Mouse (Mus musculus) embryonic facial prominence, embryonic 12.5 days (tissue): ENCODE data around the gene Lyrm4. TPM values are rescaled to one million over a fixed set of nuclear protein-coding genes. Genes with fewer than 3 reads are reported as not detected.
"Not testable (repeated sequence)": the region's sequence is repeated elsewhere in the genome, so short reads cannot be mapped to it uniquely, and the experiment has no call there.

Experiments used
- ATAC-seq: fragments of 200-750 bp; cut with Nextera tagmentation; 2 replicates; pipeline ENCODE4 v1.8.0; 2017; ENCODE audit not compliant: insufficient number of reproducible peaks, insufficient read depth, low FRiP score, low TSS enrichment
- H3K27ac ChIP-seq: fragments of 300-500 bp; sonication (generic); 2 replicates; pipeline ENCODE4 v1.5.1; 2016; ENCODE audit warnings: mild to moderate bottlenecking
- H3K27me3 ChIP-seq: fragments of 300-500 bp; sonication (generic); 2 replicates; pipeline ENCODE4 v1.6.1; 2016; ENCODE audit warnings: mild to moderate bottlenecking, moderate library complexity
- H3K36me3 ChIP-seq: fragments of 300-500 bp; sonication (generic); 2 replicates; pipeline ENCODE4 v1.6.1; 2016; ENCODE audit warnings: mild to moderate bottlenecking
- H3K4me1 ChIP-seq: fragments of 300-500 bp; sonication (generic); 2 replicates; pipeline ENCODE4 v1.6.1; 2016
- H3K4me2 ChIP-seq: fragments of 300-500 bp; sonication (generic); replicated peaks from 2 replicates; pipeline ENCODE4 v1.6.1; 2016; ENCODE audit warnings: mild to moderate bottlenecking, moderate library complexity
- H3K4me3 ChIP-seq: fragments of 300-500 bp; sonication (generic); 2 replicates; pipeline ENCODE4 v1.5.1; 2016; ENCODE audit warnings: mild to moderate bottlenecking
- H3K9ac ChIP-seq: fragments of 300-500 bp; sonication (generic); 2 replicates; pipeline ENCODE4 v1.6.1; 2016; ENCODE audit warnings: mild to moderate bottlenecking, moderate library complexity
- H3K9me3 ChIP-seq: fragments of 300-500 bp; sonication (generic); 2 replicates; pipeline ENCODE4 v1.6.1; 2016; ENCODE audit warnings: mild to moderate bottlenecking, moderate library complexity
- WGBS: fragments of 180-500 bp; shearing (Covaris S2); methylation state at CpG from one replicate; pipeline ENCODE4 v1.1.7; 2016; 5-methylcytosine and 5-hydroxymethylcytosine counted together
- polyA plus RNA-seq: library from polyadenylated mRNA; unstranded; fragments of >200 nt; fragmentation: Nextera tagmentation; extraction: Ambion mirVana; gene quantifications from 2 replicates; pipeline ENCODE4 v1.2.1, GENCODE M21; 2016

Gene Lyrm4
- polyA plus RNA-seq, 1 experiment from 2014 or later: 21.2 TPM

- H3K36me3 ChIP-seq: no peaks in the 10 kb centered on the region
- H3K4me1 ChIP-seq: no peaks in the 10 kb centered on the region
- H3K27me3 ChIP-seq: no peaks in the 10 kb centered on the region
- H3K9me3 ChIP-seq: no peaks in the 10 kb centered on the region
- no peak overlapping the region for H3K4me2 ChIP-seq
- H3K27ac ChIP-seq: no peak overlapping the region
- ATAC-seq: no peak
- WGBS: 81% methylated on average over 9 of the region's 9 CpGs
- no peak overlapping the region for H3K9ac ChIP-seq
- no peak overlapping the region for H3K4me3 ChIP-seq
Measured at GRCm38 (mm10) chr13:36031959-36032358, 85.4 kb downstream of the Lyrm4 start.

- Histone ChIP-seq H3K4me3 (no peak overlapping the region), H3K4me1 (no peaks in the 10 kb centered on the region), H3K27ac (no peak overlapping the region), H3K9ac (no peak overlapping the region), H3K4me2 (no peak overlapping the region), H3K9me3 (no peaks in the 10 kb centered on the region), H3K27me3 (no peaks in the 10 kb centered on the region), H3K36me3 (no peaks in the 10 kb centered on the region)
- ATAC-seq: no peak
- WGBS: 65% methylated on average over 10 of the region's 10 CpGs
Measured at GRCm38 (mm10) chr13:36019309-36020274, 97.7 kb downstream of the Lyrm4 start.

GRCm38 (mm10) chr13:36018017-36018416 is 99.3 kb downstream of the Lyrm4 start:
- ATAC-seq: no peak
- Histone ChIP-seq H3K4me2 (no peak overlapping the region), H3K9ac (no peak overlapping the region), H3K4me3 (no peak overlapping the region), H3K27ac (no peak overlapping the region), H3K4me1 (no peaks in the 10 kb centered on the region), H3K9me3 (no peaks in the 10 kb centered on the region), H3K27me3 (no peaks in the 10 kb centered on the region), H3K36me3 (no peaks in the 10 kb centered on the region)
- 76% methylated on average over 2 of the region's 2 CpGs for WGBS

- Histone ChIP-seq H3K4me2 (no peak overlapping the region), H3K9me3 (no peaks in the 10 kb centered on the region), H3K9ac (no peak overlapping the region), H3K27ac (no peak overlapping the region), H3K4me1 (no peaks in the 10 kb centered on the region), H3K36me3 (no peaks in the 10 kb centered on the region), H3K27me3 (no peaks in the 10 kb centered on the region), H3K4me3 (no peak overlapping the region)
- no peak for ATAC-seq
- 63% methylated on average over 3 of the region's 3 CpGs for WGBS
Measured at GRCm38 (mm10) chr13:36015636-36016035, 101.7 kb downstream of the Lyrm4 start.

GRCm38 (mm10) chr13:36009981-36010380 is 107.3 kb downstream of the Lyrm4 start:
- Histone ChIP-seq H3K9ac (no peak overlapping the region), H3K9me3 (no peaks in the 10 kb centered on the region), H3K4me1 (no peaks in the 10 kb centered on the region), H3K36me3 (no peaks in the 10 kb centered on the region), H3K4me2 (no peak overlapping the region), H3K27me3 (no peaks in the 10 kb centered on the region), H3K4me3 (no peak overlapping the region), H3K27ac (no peak overlapping the region)
- 84% methylated on average over 2 of the region's 2 CpGs for WGBS
- no peak for ATAC-seq

GRCm38 (mm10) chr13:36000798-36001197 is 116.5 kb downstream of the Lyrm4 start:
- Histone ChIP-seq H3K36me3 (no peaks in the 10 kb centered on the region), H3K27me3 (no peaks in the 10 kb centered on the region), H3K4me1 (no peaks in the 10 kb centered on the region), H3K9me3 (no peaks in the 10 kb centered on the region), H3K9ac (no peak overlapping the region), H3K27ac (no peak overlapping the region), H3K4me3 (no peak overlapping the region), H3K4me2 (no peak overlapping the region)
- no peak for ATAC-seq
- WGBS: 82% methylated on average over 1 of the region's 1 CpGs

GRCm38 (mm10) chr13:35997606-35998005 is 119.7 kb downstream of the Lyrm4 start:
- H3K4me3 ChIP-seq: no peak overlapping the region

GRCm38 (mm10) chr13:35995696-35996426 is 121.5 kb downstream of the Lyrm4 start:
- no peak for ATAC-seq
- no peak overlapping the region for H3K27ac ChIP-seq
- H3K27me3 ChIP-seq: no peaks in the 10 kb centered on the region
- H3K36me3 ChIP-seq: no peaks in the 10 kb centered on the region
- H3K4me3 ChIP-seq: no peak overlapping the region
- WGBS: 66% methylated on average over 2 of the region's 2 CpGs
- H3K9ac ChIP-seq: no peak overlapping the region
- H3K4me1 ChIP-seq: no peaks in the 10 kb centered on the region
- H3K9me3 ChIP-seq: no peaks in the 10 kb centered on the region
- H3K4me2 ChIP-seq: no peak overlapping the region

More at GRCm38 (mm10) chr13:35997606-35998005, 119.7 kb downstream of the Lyrm4 start:
- H3K4me2 ChIP-seq: no peak overlapping the region
- ATAC-seq: no peak
- no peaks in the 10 kb centered on the region for H3K36me3 ChIP-seq
- no peaks in the 10 kb centered on the region for H3K27me3 ChIP-seq
- H3K4me1 ChIP-seq: no peaks in the 10 kb centered on the region
- H3K9me3 ChIP-seq: no peaks in the 10 kb centered on the region
- H3K27ac ChIP-seq: no peak overlapping the region
- no peak overlapping the region for H3K9ac ChIP-seq
- 88% methylated on average over 4 of the region's 4 CpGs for WGBS

- H3K27ac ChIP-seq: no peak overlapping the region
- H3K4me1 ChIP-seq: no peaks in the 10 kb centered on the region
- no peak overlapping the region for H3K4me3 ChIP-seq
- 81% methylated on average over 3 of the region's 3 CpGs for WGBS
- H3K9ac ChIP-seq: no peak overlapping the region
- H3K9me3 ChIP-seq: no peaks in the 10 kb centered on the region
- H3K27me3 ChIP-seq: no peaks in the 10 kb centered on the region
- no peak for ATAC-seq
- no peaks in the 10 kb centered on the region for H3K36me3 ChIP-seq
- H3K4me2 ChIP-seq: no peak overlapping the region
Measured at GRCm38 (mm10) chr13:35995231-35995630, 122.1 kb downstream of the Lyrm4 start.

GRCm38 (mm10) chr13:35994067-35994466 is 123.3 kb downstream of the Lyrm4 start:
- ATAC-seq: no peak
- H3K4me3 ChIP-seq: no peak overlapping the region
- WGBS: 86% methylated on average over 8 of the region's 8 CpGs
- no peak overlapping the region for H3K4me2 ChIP-seq
- H3K27me3 ChIP-seq: no peaks in the 10 kb centered on the region
- no peaks in the 10 kb centered on the region for H3K36me3 ChIP-seq
- no peak overlapping the region for H3K27ac ChIP-seq
- H3K9ac ChIP-seq: no peak overlapping the region
- no peaks in the 10 kb centered on the region for H3K4me1 ChIP-seq
- no peaks in the 10 kb centered on the region for H3K9me3 ChIP-seq

- H3K9me3 ChIP-seq, H3K4me3 ChIP-seq, H3K36me3 ChIP-seq, H3K9ac ChIP-seq, ATAC-seq, H3K4me1 ChIP-seq, H3K27ac ChIP-seq, H3K27me3 ChIP-seq, H3K4me2 ChIP-seq: not testable (repeated sequence)
- 96% methylated on average over 21 of the region's 21 CpGs for WGBS
Measured at GRCm38 (mm10) chr13:35991185-35991584, 126.1 kb downstream of the Lyrm4 start.

- Histone ChIP-seq H3K9me3 (no peaks in the 10 kb centered on the region), H3K9ac (no peak overlapping the region), H3K27me3 (no peaks in the 10 kb centered on the region), H3K36me3 (no peaks in the 10 kb centered on the region), H3K4me2 (no peak overlapping the region), H3K27ac (no peak overlapping the region), H3K4me3 (no peak overlapping the region), H3K4me1 (no peaks in the 10 kb centered on the region)
- WGBS: 76% methylated on average over 3 of the region's 3 CpGs
- ATAC-seq: no peak
Measured at GRCm38 (mm10) chr13:35989329-35989728, 128.0 kb downstream of the Lyrm4 start.
